Mouse (Mus musculus) duodenum, adult 2 months (tissue): ENCODE data around the gene Olfr1202. TPM values are rescaled to one million over a fixed set of nuclear protein-coding genes. Genes with fewer than 3 reads are reported as not detected.

Source experiments
- polyA plus RNA-seq: library from polyadenylated mRNA; depleted of rRNA; stranded (reverse); fragments of >200 nt; gene quantifications from 2 replicates; pipeline ENCODE4 v1.2.3, GENCODE M21; 2012; ENCODE audit warnings: low replicate concordance; rRNA removed

Olfr1202 gene
- not detected in 2 replicates for polyA plus RNA-seq

GRCm38 (mm10) chr2:88814196-88814595 is at the start of gene Olfr1202:
Gene Olfr1202, plus strand, starts transcription at chr2:88814496.

GRCm38 (mm10) chr2:88770388-88770787 is 43.9 kb upstream of the Olfr1202 start, which contains the start of gene Olfr1200:
Gene Olfr1200, minus strand, starts transcription at chr2:88770488.

GRCm38 (mm10) chr2:88792736-88793135 is 21.6 kb upstream of the Olfr1202 start, which contains the start of gene Olfr1201:
Gene Olfr1201, plus strand, starts transcription at chr2:88793036.

DNA sequence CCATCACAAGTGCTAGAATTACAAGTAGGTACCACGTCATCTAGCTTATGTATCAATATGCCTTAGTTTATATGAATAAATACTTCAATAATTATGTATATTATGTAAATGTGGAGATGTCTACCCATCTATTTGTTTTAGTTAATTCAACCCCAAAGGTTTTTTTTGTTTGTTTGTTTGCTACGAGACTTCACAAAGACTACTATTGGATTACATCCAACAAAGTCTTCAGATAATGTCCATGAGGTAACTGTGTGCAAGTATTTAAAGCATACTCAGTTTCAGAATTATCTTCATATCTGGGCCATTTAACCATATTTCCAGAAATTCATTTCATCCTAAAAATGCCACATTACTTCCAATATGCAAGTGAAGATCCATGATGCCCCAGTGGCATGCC is 15.1 kb downstream of the Olfr1202 start, which contains the start of gene Olfr1205:
Gene Olfr1205, plus strand, starts transcription at position 301 of the 400 bp plus-strand sequence.

GRCm38 (mm10) chr2:88848992-88849391 is 34.7 kb downstream of the Olfr1202 start, which contains the start of gene Olfr1204:
Gene Olfr1204, plus strand, starts transcription at chr2:88849292.

DNA sequence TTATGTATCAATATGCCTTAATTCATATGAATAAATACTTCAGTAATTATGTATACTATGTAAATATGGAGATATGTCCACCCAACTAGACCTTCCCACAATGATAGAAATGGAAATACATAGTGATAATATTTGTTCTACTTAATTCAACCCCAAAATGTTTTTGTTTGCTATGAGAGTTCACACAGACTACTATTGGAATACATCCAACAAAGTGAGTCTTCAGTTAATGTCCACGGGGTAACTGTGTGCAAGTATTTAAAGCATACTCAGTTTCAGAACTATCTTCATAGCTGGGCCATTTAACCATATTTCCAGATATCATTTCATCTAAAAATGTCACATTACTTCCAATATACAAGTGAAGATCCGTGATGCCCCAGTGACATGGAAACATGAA is 48.6 kb downstream of the Olfr1202 start, which contains the start of gene Olfr1206:
Gene Olfr1206, plus strand, starts transcription at position 301 of the 400 bp plus-strand sequence.

Other genes starting within 250 kb of the Olfr1202 start
- gene Olfr1189, start 228.0 kb upstream of the Olfr1202 start, polyA plus RNA-seq = not detected in 2 replicates
- not detected in 2 replicates for gene Olfr1191-ps1, start 174.0 kb upstream of the Olfr1202 start, polyA plus RNA-seq
- gene Olfr1192-ps1, start 166.0 kb upstream of the Olfr1202 start, polyA plus RNA-seq = not detected in 2 replicates
- gene Olfr1193, start 138.9 kb upstream of the Olfr1202 start, polyA plus RNA-seq = not detected in 2 replicates
- gene Olfr1195, start 125.3 kb upstream of the Olfr1202 start, polyA plus RNA-seq = not detected in 2 replicates
- gene Olfr1196, start 109.9 kb upstream of the Olfr1202 start, polyA plus RNA-seq = not detected in 2 replicates
- not detected in 2 replicates for gene Olfr1197, start 82.1 kb upstream of the Olfr1202 start, polyA plus RNA-seq
- gene Olfr1198, start 63.1 kb upstream of the Olfr1202 start, polyA plus RNA-seq = not detected in 2 replicates
- not detected in 2 replicates for gene Olfr1199, start 54.0 kb upstream of the Olfr1202 start, polyA plus RNA-seq
- gene Olfr1200, start 44.0 kb upstream of the Olfr1202 start, polyA plus RNA-seq = not detected in 2 replicates
- gene Olfr1201, start 21.5 kb upstream of the Olfr1202 start, polyA plus RNA-seq = not detected in 2 replicates
- not detected in 2 replicates for gene Olfr1205, start 15.2 kb downstream of the Olfr1202 start, polyA plus RNA-seq
- gene Olfr1204, start 34.8 kb downstream of the Olfr1202 start, polyA plus RNA-seq = not detected in 2 replicates
- not detected in 2 replicates for gene Olfr1206, start 48.7 kb downstream of the Olfr1202 start, polyA plus RNA-seq
- gene Olfr1208, start 87.8 kb downstream of the Olfr1202 start, polyA plus RNA-seq = not detected in 2 replicates
- gene Olfr1209, start 100.7 kb downstream of the Olfr1202 start, polyA plus RNA-seq = not detected in 2 replicates
- not detected in 2 replicates for gene Olfr1211, start 123.6 kb downstream of the Olfr1202 start, polyA plus RNA-seq
- not detected in 2 replicates for gene Olfr1212, start 139.5 kb downstream of the Olfr1202 start, polyA plus RNA-seq
- gene Gm13762, start 165.8 kb downstream of the Olfr1202 start, polyA plus RNA-seq = not detected in 2 replicates
- not detected in 2 replicates for gene Olfr1214, start 178.2 kb downstream of the Olfr1202 start, polyA plus RNA-seq
- not detected in 2 replicates for gene Olfr1215, start 192.5 kb downstream of the Olfr1202 start, polyA plus RNA-seq
- not detected in 2 replicates for gene Olfr1216, start 203.8 kb downstream of the Olfr1202 start, polyA plus RNA-seq
- gene Olfr1217, start 217.6 kb downstream of the Olfr1202 start, polyA plus RNA-seq = not detected in 2 replicates
- not detected in 2 replicates for gene Olfr1218, start 246.7 kb downstream of the Olfr1202 start, polyA plus RNA-seq